Mouse (Mus musculus): Measurements from ENCODE around the gene Slc25a48. TPM values are rescaled to one million over a fixed set of nuclear protein-coding genes. Genes with fewer than 3 reads are reported as not detected.
A peak's percentile ranks its signal among the peaks of the same experiment; 100 is the strongest.

Gene Slc25a48
- polyA plus RNA-seq, 1 experiment from 2014 or later = 0.14 TPM

DNA sequence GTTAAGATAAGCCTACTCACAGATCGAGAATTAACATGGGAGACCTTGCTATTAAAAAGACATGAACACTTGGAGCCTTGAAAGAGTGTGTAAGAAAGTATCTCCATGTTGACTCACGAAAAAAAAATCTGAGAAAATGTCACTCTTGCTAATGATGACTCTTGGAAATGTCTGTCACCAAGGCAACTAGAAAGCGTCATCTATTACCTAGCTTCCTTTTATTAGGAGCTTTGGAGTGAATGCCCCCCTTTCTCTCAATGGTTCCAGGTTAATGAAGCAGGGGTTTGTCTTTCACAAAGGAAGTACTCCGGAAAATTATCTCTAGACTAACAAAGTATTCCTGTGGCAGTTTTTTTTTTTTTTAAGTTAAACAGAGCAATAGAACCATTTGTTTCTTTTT lies 78.2 kb downstream of the Slc25a48 start:
- WGBS = 51% methylated on average over 4 of the region's 4 CpGs
- Histone ChIP-seq H3K4me3 (replicated peaks; ENCODE audit: low read length) (no peak overlapping the region), H3K9me3 (replicated peaks; ENCODE audit: control insufficient read depth, low read length) (no peaks in the 10 kb centered on the region), H3K4me1 (ENCODE audit: control insufficient read depth, insufficient read depth, low read length) (no peaks in the 10 kb centered on the region), H3K27ac (ENCODE audit: low read length) (no peak overlapping the region), H3K4me2 (ENCODE audit: low read depth, low read length) (no peak overlapping the region), H3K9ac (ENCODE audit: low read length) (no peak overlapping the region), H3K27me3 (ENCODE audit: control insufficient read depth, insufficient read depth, low read length) (no peaks in the 10 kb centered on the region), H3K36me3 (ENCODE audit: control insufficient read depth, insufficient read depth, low read length) (no peaks in the 10 kb centered on the region)
- no peak for ATAC-seq (ENCODE audit: insufficient read depth, low FRiP score)

DNA sequence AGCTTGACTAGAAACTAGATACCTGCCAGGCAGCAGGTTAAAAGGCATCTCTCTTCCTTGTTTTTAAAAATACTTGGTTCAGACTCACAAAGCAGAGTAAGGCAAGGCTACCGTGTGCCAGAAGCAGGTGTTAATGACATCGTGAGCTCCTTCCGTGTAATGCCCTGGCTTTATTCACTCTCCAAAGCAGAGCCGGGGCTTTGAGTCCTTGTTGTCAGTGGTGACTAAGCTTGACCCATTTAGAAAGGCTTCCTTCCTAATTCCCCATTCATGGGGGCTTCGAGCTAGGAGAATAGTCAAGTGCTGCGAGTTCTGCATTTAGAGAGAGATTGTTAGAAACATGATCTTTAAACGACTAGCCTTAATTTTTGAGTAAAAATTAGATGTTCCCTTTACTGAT lies 78.7 kb downstream of the Slc25a48 start:
- H3K9ac ChIP-seq (ENCODE audit: low read length) = no peak overlapping the region
- no peaks in the 10 kb centered on the region for H3K9me3 ChIP-seq (replicated peaks; ENCODE audit: control insufficient read depth, low read length)
- H3K4me1 ChIP-seq (ENCODE audit: control insufficient read depth, insufficient read depth, low read length) = no peaks in the 10 kb centered on the region
- no peaks in the 10 kb centered on the region for H3K36me3 ChIP-seq (ENCODE audit: control insufficient read depth, insufficient read depth, low read length)
- H3K27me3 ChIP-seq (ENCODE audit: control insufficient read depth, insufficient read depth, low read length) = no peaks in the 10 kb centered on the region
- no peak overlapping the region for H3K4me3 ChIP-seq (replicated peaks; ENCODE audit: low read length)
- H3K27ac ChIP-seq (ENCODE audit: low read length) = no peak overlapping the region
- no peak for ATAC-seq (ENCODE audit: insufficient read depth, low FRiP score)
- WGBS = 51% methylated on average over 7 of the region's 7 CpGs
- no peak overlapping the region for H3K4me2 ChIP-seq (ENCODE audit: low read depth, low read length)

GRCm38 (mm10) chr13:56522081-56522820 lies 84.1 kb downstream of the Slc25a48 start, which contains the start of gene Fbxl21:
Fbxl21 (plus strand) TSS chr13:56522472.
- peak; percentile 99 for ATAC-seq (ENCODE audit: insufficient read depth, low FRiP score)
- under 1% methylated on average over 56 of the region's 56 CpGs for WGBS
- H3K4me1 ChIP-seq (ENCODE audit: control insufficient read depth, insufficient read depth, low read length) = peaks cover 5% of the 10 kb centered on the region; the same call in 1 of the 2 replicates
- peak within 1 kb of the TSS; percentile 73 for H3K4me3 ChIP-seq (replicated peaks; ENCODE audit: low read length)
- H3K36me3 ChIP-seq (ENCODE audit: control insufficient read depth, insufficient read depth, low read length) = no peaks in the 10 kb centered on the region
- H3K27ac ChIP-seq (ENCODE audit: low read length) = no peak within 1 kb of the TSS; the same call in 1 of the 2 replicates
- peak within 1 kb of the TSS; percentile 78 for H3K9ac ChIP-seq (ENCODE audit: low read length)
- no peaks in the 10 kb centered on the region for H3K9me3 ChIP-seq (replicated peaks; ENCODE audit: control insufficient read depth, low read length)
- peak within 1 kb of the TSS; percentile 97 for H3K4me2 ChIP-seq (ENCODE audit: low read depth, low read length)
- H3K27me3 ChIP-seq (ENCODE audit: control insufficient read depth, insufficient read depth, low read length) = no peaks in the 10 kb centered on the region

DNA sequence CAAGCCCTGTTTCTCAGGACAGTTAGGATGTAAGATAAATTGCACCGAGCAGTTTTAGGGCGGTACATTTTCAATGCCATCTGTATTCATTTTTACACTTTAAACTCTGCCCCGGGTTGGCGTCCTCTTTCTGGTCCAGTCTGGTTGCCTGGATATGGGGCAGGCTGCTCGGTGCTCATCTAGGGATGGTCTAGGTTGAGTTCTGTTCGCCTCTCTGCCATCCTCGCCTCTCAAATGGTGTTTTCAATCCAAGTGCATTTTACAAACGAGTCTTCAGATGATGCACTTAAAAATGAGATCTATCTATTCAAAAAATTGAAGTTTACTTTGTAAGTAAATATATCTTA lies 84.6 kb downstream of the Slc25a48 start:
- H3K27ac ChIP-seq (ENCODE audit: low read length) = no peak overlapping the region; the same call in 1 of the 2 replicates
- 3% methylated on average over 8 of the region's 8 CpGs for WGBS

More for the DNA sequence above, 84.6 kb downstream of the Slc25a48 start:
- H3K4me2 ChIP-seq (ENCODE audit: low read depth, low read length) = peak overlapping the region; percentile 97
- H3K36me3 ChIP-seq (ENCODE audit: control insufficient read depth, insufficient read depth, low read length) = no peaks in the 10 kb centered on the region
- H3K9me3 ChIP-seq (replicated peaks; ENCODE audit: control insufficient read depth, low read length) = no peaks in the 10 kb centered on the region
- H3K27me3 ChIP-seq (ENCODE audit: control insufficient read depth, insufficient read depth, low read length) = no peaks in the 10 kb centered on the region
- peak overlapping the region; percentile 78 for H3K9ac ChIP-seq (ENCODE audit: low read length)
- ATAC-seq (ENCODE audit: insufficient read depth, low FRiP score) = no peak
- peaks cover 5% of the 10 kb centered on the region; the same call in 1 of the 2 replicates for H3K4me1 ChIP-seq (ENCODE audit: control insufficient read depth, insufficient read depth, low read length)
- H3K4me3 ChIP-seq (replicated peaks; ENCODE audit: low read length) = peak overlapping the region; percentile 73

Other genes starting within 250 kb of the Slc25a48 start
- not detected in 2 replicates for gene Neurog1, start 186.2 kb upstream of the Slc25a48 start, polyA plus RNA-seq (2015; fragmentation: Nextera tagmentation; extraction: Ambion mirVana)
- gene Cxcl14, start 141.8 kb upstream of the Slc25a48 start, polyA plus RNA-seq (2015; fragmentation: Nextera tagmentation; extraction: Ambion mirVana) = 9.9 and 10.2 TPM in 2 replicates
- not detected in 2 replicates for gene Gm3045, start 11.8 kb upstream of the Slc25a48 start, polyA plus RNA-seq (2015; fragmentation: Nextera tagmentation; extraction: Ambion mirVana)
- gene Il9, start 43.9 kb downstream of the Slc25a48 start, polyA plus RNA-seq (2015; fragmentation: Nextera tagmentation; extraction: Ambion mirVana) = not detected in 2 replicates
- 1.6 and 1.9 TPM in 2 replicates for gene Fbxl21, start 84.1 kb downstream of the Slc25a48 start, polyA plus RNA-seq (2015; fragmentation: Nextera tagmentation; extraction: Ambion mirVana)
- gene Lect2, start 110.1 kb downstream of the Slc25a48 start, polyA plus RNA-seq (2015; fragmentation: Nextera tagmentation; extraction: Ambion mirVana) = 2.6 and 5.8 TPM in 2 replicates
- 180 and 191 TPM in 2 replicates for gene Tgfbi, start 171.2 kb downstream of the Slc25a48 start, polyA plus RNA-seq (2015; fragmentation: Nextera tagmentation; extraction: Ambion mirVana)

All from stomach, embryonic 16.5 days (tissue).